Mouse (Mus musculus) NIH3T3 (cell line): Measurements from ENCODE around the gene Greb1.
"Not testable (repeated sequence)": the region's sequence is repeated elsewhere in the genome, so short reads cannot be mapped to it uniquely, and the experiment has no call there.

Experiments used
- DNase-seq: peaks from one replicate; pipeline ENCODE4 v3.0.0-alpha.2; 2012; ENCODE audit warnings: low read depth

Gene Greb1

DNA sequence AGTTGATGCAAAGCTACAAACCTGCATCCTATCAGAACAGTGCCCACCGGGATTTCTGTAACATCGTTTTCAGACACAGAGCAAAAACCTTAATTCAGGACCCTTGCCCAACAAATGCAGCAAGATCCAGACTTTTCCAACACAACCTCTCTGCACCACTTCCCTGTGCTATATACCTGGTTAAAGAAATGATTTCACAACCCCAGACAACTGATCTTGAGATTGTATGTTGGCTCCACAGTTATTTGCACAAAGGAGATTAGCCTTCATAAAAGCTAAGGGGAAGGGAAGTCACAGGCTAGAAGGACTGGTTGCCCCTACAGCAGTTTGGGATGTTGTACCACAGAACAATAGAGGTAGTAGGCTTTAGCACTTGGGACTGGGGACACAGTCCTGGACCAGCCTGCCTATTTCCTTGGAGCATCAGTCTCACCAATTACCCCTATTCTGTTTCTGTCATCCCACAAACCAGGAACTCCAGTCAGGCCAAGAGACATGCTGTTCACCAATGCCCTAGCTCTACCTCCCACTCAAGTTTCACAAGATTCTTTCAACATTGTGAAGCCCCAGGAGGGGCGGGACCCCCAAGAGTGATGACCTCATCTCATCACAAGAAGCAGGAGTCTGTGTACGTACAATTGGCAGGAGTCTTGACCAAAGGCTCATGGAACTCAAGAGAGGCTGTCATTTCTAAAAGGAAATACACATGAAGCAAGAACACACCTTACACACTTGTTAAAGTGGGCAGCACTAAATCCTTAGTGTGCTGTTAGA, 36.9 kb downstream of the Greb1 start:
- DNase-seq, result peak; percentile 20

DNA sequence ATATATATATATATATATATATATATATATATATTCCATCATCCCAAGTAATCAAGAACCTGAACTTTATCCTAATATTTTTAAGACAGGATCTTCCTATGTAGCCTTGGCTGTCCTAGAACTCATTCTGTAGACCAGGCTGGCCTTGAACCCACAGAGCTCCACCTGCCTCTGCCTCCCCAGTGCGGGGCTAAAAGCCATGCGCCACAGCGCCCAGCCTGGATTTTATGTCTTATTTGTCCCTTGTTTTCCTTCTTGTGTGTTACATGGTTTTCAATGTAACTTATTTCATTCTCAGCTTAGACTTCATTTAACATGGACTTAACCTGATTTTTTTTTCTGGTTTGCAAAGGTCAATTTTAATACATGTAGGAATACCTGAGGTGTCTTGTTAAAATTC, 39.2 kb downstream of the Greb1 start:
- DNase-seq, result no peak

DNA sequence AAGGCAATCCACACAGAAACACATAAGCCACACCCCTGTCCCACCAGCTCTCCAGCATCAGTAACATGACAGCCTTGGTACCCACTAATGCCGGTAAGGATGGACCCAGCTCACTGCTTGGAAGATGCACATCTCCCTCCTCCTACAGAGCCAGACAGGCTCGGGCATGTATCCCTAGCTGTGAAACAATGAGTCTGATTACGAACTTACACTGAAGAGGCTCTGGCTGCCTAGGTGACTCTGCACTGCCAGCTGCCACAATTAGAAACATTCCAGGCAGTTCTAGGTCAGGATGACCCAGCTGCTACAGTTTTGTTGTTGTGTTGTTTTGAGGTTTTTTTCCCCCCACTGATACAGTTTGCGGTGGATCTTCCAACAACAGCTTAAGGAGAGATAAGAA, 40.4 kb downstream of the Greb1 start:
- DNase-seq, result no peak

DNA sequence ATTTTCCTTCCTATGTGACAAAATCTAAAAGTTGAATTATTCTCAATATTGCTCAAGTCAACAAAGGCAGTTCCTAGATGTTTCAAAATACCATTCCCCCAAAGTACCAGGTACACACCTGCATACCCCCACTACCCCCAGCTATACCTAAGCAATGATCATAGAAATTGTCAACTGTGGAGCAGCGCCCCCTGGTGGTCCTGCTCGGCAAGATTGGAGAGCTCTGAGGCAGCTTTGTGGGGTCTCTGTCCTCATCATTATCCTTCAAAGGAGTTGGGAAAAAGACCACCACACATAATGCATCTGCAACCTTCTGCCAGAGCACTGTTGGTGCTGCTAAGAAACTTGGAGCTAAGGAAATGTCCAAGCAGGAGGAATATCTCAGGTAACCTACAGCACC, 46.4 kb downstream of the Greb1 start:
- DNase-seq, result peak; percentile 51

DNA sequence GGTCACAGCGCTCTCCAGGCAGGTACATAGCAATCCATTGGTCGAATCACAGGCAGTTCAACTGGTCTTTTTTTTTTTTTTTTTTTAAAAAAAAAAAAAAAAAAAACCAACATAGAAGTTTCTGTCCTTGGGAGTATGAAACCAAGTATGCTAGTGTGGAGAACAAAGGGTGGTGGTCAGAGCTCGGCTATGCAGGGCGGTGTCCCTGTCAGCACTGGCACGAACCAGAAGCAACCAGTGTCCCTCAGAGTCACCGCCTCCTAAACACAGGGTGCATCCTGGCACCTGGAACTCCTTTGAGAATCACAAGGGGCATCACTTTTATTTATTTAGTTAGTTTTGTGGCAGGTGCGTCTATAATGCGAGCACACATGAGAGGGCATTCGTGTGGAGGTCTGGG, 47.1 kb downstream of the Greb1 start:
- no peak for DNase-seq

DNA sequence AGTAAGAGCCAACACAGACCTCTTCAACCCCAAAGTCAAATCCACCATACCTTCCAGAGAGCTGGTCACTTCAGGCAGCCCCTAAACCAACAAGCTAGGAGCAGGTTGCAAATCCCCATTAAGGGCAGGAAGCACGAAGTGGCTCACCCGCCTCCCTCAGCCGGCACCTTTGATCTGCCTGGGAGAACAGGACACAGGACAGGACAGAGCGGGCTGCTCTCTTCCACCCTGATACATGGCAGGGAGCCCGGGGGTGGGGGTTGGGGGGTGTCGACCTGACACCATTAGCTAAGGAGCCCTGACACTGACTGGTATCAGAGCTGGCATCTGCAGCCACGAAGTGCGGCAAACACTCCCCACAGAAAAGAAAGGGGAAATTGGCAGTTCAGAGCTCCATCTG, 47.6 kb downstream of the Greb1 start:
- DNase-seq, result no peak

DNA sequence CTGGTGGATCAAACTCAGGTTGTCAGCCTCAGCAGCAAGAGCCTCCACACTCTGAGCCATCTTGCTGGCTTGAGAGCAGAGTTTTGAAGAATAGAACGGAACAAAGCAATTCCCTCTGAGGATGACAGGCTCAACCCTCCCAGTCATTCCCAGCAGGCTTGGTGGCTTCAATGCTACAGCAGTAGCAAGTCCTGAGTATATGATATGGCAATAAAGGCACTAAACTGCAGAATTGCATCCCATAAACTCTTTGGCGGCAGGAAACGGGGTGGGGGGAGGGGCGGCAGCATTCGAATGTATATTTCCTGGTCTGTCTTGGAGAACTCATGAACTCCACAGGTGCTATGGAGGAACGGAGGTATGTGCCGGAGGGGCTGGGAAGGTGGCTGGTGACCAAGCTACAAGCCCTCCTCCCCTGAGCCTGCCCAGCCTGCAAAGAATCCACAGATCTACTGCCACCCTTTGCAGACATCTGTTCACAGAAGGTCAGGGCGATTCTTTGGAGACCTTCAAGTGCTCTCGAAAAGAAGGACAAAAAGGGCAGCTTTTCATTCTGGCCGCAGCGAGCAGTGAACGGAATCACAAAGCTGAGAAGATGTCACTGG, 48.3 kb downstream of the Greb1 start:
- DNase-seq, result no peak

DNA sequence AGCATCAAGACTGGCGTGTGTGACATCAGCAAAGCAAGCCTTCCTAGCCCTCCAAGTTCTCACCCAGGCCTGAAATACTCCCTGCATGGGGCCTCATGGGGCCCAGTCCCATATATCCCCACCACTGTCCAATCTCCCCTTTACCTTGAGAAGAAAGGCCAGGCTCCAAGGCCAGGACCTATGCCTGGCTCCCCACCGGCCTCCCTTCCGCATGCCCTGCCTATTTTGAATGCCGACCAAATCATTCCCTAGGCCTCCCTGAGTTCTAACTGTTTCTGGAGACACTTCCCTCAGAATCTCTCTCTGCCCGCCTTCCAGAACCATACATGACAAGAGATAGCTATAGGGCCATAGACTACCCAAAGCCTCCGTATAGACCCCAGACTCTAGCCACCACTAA, 49.1 kb downstream of the Greb1 start:
- DNase-seq, result no peak

DNA sequence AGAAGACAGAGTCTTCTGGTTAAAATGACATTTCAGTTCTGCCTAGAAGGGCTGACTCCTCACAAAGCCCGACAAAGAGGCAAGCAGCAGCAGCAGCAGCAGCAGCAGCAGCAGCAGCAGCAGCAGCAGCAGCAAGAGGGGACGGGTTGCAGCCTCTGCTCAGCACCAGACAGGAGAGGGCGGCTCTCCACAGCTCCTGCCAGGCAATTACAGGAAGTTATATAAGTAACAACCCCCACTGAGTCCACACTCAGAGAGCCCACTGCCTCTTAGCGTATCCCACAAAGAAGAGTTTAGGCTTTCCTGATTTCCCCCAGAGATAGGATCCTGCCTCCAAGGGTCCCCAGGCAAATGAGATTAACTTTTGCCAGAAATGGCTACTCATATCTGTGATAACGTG, 60.6 kb downstream of the Greb1 start:
- no peak for DNase-seq

DNA sequence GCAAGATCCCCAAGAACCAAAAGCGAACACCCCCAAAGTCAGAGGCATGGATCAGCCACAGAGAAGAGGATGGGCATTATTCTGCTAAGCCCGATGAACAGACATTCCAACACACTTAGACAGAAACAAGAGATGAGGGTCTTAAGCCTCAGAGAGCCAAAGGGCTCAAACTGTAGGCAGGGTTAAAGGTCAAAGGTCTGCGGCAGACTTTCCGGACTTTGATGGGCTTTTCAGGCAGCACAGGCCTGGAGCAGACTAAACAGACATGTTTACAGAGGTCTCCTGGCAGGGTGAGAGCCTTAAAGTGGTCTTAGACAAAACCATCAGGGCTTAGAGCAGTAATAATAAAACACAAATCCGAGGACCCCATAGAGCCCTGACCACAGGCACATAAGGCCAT, 63.4 kb downstream of the Greb1 start:
- no peak for DNase-seq

DNA sequence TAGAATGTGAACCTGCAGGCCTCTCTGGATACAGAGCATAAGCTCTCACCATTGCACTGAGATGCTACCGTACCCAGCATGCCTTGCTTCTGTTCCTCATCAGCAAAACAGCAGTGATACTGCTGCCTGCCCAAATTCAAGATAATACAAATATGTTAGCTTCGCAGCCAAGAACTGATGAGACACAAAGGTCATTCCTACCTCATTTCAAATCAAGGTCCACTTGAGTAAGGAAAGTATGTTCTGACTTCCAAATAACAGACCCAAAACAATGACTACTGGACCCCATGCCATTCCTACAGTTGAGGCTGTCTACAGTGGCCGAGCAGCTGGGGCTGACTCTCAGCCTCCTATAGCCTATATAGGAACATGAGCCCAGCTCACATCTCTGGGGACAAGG, 66.0 kb downstream of the Greb1 start:
- DNase-seq, result no peak

DNA sequence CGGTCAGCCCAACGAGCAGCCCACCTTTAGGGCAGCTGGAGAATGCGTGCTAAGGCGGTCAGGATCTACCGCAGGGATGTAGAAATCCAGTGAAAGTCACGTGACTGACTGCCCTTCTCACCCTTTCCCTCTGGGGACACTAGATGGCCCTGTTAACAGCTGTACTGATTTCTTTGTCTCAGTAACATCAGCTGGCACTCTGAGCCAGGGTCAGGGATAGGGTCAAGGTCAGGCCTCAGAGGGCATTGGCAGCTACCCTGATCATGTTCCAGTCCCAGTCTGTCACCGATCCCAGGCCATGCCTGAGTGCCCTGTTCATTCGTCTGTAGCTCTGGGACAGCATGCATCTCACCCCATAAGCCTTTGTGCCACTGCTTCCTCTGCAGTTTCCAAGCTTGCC, 66.7 kb downstream of the Greb1 start:
- no peak for DNase-seq

DNA sequence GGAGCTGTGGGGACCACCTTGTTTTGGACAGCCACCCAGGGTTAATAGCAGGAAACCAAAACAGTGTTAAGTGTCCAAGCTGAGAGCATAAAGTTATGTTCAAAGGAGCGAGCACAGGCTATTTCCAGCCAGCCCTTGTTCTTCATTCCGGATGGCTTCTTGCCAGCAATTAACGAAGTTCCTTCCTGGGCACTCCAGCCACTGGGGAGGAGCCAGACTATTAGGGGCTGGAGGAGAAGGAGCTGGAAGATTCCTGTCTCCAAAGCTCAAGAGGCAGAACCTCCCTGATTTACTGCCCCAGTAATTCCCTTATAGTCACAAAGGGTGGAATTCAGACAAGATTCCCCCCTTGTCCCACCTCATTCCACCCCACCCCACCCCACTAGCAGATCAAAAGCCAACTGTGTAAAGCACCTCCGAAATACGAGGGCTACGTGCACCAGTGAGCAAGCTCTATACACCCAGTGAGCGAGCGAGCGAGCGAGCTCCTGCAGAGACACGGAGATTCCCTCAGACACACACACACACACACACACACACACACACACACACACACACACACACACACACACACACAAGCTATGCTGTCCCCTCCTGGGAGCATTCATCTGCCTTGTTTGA, 69.5 kb downstream of the Greb1 start:
- no peak for DNase-seq

DNA sequence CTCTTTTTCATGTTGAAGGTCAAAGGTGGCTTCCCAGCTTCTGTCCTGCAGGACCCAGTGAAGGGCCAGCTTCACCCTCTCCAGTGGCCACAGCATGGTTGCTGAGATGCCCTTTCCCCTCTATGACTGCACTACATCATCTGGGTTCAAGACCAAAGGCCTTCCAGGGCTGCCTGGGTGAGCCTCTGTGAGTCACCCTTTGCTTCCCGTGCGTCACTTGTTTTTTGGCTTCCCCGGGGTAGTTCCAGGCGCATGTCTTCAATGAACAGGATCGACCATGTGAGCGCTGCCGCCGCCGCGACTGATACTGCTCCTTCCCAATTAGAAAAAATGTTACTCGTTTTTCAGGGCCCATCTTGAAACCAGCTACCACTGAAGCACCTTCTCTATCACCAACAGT, 70.5 kb downstream of the Greb1 start:
- DNase-seq, result no peak

DNA sequence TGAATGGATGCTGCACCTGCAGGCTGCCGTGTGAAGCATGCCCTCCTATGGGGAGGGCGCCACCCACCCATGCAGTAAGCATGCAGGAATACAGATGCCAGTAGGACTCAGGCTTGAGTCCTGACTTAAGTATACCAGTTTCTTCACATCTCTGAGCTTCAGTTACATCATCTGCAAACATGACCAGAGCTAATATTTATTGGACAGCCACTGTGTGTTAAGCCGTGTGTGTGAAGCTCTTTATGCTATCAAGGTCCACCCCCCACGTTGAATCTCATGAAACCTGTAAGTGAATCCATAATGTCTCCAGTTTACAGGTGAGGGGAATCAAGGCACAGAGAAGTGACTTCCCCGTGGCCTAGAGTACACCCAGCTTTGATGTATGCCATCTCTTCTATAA, 72.5 kb downstream of the Greb1 start:
- DNase-seq, result no peak

DNA sequence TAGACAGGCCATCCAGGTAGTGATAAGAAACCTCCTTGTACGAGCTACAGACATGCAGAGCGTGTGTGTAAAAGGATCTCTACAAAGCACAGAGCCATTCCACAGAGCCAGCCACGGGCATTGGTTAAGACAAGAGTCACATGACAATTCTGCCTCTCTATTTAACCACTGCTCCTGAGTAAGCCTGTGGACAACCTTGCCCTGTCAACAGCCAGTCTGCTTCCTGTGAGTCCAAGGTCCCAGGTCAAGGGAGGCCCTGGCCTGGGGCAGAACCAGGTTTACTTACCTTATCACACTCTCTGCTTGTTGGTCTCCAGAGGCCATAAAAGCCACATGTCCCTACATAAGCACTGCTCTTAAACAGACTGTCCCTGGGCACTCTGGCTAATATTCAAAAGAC, 74.5 kb downstream of the Greb1 start:
- DNase-seq, result no peak

DNA sequence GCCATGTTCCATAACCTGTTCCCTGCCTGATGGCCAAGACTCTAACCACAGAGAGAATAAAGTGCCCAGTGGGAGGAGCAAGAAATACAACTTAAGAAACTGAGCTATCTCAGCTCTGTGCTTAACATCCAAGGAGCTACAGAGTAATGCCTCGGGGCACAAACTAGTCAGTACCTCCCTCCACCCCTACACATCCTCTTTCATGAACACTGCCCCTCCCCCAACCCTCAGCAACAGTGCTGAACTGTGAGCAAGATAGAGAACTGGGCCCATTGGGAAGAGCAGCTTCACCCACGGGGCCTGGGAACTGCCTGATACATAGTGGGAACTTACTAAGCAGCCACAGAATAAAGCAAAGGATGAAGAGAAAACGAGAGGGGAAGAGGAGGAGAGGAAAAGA, 77.1 kb downstream of the Greb1 start:
- peak; percentile 24 for DNase-seq

DNA sequence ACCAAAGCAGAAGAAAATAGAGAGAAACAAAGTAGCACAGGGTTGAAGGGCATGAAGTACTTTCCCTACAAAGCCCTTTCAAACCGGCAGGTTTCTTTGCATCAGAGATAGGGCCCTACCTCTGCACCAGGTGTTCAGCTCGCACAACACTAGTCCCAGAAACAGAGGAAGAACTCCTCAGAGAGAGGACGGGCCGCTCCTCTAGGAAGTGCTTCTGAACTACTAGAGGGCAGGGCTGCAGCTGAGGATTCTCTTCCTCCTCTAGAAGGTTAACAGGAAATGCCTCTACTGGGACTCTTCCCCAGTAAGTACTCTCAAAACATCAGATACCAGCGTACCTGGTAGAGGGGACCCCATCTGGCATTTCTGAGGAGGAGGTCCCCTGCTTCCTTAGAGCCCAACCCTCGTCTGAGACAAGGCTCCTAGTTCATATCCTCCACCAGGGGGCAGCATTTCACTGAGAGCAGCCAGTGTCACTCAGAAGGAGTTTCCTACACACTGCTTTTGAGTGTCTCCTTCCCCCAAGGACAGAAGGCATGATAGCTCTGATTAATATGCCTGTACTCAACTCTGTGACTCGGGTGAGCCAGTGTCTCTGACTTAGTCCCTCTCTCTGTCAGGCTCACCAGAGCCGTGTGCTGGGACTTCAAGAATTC, 81.9 kb downstream of the Greb1 start:
- DNase-seq, result peak; percentile 88

DNA sequence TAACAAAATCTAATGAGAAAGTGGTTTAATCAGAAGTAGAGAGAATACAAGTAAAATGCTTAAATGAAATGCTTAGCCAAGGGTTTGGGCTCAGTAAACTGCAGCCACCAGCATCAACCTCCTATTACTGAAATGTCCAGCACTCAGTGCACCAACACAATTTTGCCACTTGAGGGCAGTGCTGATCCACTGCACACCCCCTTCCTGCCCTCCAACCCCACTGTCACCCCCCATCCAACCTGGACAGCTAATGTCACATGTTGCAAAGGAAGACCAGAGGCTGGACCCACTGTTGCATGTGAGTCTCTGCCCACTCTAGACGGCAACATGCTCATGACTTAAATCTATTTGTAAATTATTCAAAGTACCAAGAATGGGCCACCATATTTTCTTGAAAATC, 83.0 kb downstream of the Greb1 start:
- DNase-seq, result peak; percentile 57

DNA sequence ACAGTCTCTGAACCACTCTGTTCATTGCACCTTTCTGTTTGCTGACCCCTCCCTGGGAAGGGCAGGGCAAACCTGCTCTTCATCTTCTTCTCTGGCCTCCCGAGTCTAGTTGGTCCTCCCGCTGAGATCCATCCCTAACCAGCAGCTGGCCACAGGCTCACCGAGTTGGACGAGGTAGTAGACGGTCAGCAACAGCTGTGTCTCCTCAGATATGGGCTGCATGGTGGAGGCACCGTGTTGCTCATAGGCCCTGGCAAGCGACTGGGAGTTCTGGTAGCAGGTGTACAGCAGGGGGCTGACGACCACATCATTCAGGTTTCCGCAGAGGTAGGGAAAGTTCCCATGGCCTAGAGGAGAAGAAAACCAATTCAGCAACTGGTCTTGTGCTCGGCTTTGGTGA, 86.1 kb downstream of the Greb1 start:
- no peak for DNase-seq

DNA sequence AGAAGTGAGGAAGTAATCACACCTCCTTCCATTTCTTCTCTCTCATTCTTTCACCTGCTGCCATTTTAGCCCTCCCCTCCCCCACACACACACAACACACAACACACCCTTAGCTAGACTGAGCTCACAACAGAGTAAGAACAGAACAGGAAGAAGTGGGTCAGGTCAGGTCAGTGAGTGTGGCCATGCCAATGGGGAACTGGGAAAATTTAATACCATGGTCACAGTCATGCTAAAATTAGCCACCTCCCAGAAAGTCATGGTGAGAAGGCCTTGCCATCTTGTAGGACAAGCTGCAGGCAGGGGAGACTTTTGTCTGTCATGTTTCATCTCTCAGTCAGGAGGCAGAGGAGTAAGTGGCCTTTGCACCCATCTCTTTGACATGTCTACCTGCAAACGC, 102.0 kb downstream of the Greb1 start:
- no peak for DNase-seq

DNA sequence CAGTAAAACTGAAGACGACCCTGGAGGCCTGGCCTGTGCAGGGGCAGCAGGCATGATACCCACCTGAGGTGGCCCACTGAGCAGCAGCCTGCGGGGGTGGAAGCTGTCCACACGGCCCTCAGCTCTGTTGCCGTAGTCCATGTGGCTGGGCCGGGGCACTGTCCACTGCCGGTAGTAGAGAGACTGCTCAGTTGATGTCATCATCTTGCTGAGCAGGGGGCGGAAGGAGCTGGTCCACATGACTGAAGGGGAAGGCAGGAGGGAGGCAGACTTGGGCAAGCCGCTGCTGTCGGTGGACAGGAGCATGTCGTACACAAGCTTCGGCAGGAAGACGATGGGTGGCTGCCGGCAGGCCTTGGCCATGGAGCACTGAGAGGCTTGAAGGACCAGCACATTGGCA, 104.5 kb downstream of the Greb1 start:
- no peak for DNase-seq

DNA sequence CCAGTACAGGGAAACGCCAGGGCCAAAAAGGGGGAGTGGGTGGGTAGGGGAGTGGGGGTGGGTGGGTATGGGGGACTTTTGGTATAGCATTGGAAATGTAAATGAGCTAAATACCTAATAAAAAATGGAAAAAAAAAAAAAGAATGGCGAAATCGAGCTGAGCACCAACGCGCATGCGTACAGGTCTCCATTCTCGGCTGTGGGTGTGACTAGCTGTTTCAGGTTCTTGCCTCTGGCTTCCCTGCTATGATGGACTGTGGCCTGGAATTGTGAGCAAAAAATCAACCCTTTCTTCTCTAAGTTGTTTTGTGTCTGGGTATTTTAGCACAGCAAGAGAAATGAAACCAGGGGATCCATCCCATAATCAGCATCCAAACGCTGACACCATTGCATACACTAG, 105.4 kb downstream of the Greb1 start:
- DNase-seq, result not testable (repeated sequence)
